Mouse (Mus musculus): Measurements from ENCODE around the gene Cdk20.

The Cdk20 gene

DNA sequence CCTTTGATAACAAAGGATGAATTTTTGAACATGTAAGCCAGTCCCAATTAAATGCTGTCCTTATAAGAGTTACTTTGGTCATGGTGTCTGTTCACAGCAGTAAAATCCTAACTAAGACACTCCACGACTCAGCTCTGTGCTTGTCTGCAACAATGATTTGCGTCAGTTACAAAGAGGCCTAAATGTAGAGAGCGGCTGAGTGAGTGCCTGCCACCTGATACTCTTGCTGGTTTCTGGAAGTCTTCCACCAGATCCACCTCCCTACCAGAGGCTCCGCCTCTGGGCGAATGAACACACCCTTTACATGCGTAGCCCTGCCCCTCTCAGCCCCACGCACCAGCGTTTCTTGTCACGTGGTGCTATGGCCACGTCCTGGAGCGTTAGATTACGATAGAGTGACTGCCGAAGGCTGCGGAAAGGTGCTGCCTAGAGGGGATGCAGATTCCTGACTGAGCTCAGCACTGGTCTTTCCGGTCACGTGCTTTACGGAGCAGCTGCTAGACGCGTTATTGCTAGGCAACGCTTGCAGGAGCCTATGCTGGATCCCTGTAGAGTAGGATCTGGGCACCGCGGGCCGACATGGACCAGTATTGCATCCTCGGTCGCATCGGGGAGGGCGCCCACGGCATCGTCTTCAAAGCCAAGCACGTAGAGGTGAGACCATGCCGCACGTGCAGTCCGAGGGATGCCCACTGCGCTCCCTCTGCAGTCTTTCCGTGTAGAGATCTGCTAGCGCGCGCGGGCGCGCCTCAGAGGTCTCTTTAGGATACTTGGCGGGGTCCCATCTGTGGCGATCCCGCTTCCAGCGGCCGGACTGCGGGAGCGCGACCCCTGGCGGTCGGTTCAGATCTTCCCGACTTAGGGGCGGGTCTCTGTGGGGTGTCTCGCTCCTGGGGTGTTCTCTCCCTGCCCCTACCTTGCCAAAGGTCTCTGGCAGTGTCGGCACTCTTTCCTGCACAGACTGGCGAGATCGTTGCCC, at the start of gene Cdk20:
Cdk20 (plus strand) TSS at position 298 of the 979 bp plus-strand sequence.
- peak; percentile 95 to 98 for DNase-seq (ENCODE audit: low spot score in 2 of 2)

DNA sequence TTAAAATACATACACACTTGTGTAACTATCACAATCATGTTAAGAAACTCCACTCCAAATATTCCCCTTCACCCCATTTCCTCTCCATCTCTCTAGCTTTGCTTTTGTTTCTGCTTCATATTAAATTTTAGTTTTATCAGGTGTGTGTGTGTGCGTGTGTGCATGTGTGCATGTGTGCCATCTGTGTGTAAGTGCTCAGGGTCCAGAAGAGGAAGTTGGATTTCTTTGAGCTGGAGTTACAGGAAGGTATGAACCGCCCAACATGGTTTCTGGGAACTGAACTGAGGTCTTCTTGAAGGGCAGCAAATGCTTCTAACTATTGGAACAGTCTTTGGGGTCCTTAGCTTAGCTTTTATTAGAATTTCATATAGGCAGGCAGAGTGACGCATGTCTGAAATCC, 47.2 kb upstream of the Cdk20 start:
- no peak for DNase-seq (ENCODE audit: low spot score in 2 of 2)

DNA sequence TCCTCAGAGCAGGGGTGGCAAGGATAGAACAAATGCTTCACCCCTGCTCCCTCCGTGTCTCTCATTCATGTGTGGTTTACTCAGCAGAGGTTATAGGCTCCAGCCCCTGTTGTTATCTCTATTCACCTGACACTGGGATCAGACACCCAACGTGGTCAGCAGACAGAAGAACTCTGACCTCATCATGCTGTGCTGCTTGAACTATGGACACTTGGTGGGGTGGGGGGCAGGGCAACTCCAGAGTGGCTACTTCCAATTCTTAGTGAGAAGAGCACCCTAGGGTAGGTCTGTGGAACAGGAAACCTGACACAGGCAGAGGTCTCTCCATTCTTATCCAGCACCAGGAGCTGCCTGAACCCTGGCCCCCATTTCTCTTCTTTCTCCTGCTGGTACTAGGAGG, 46.1 kb upstream of the Cdk20 start:
- DNase-seq (ENCODE audit: low spot score in 2 of 2): no peak

DNA sequence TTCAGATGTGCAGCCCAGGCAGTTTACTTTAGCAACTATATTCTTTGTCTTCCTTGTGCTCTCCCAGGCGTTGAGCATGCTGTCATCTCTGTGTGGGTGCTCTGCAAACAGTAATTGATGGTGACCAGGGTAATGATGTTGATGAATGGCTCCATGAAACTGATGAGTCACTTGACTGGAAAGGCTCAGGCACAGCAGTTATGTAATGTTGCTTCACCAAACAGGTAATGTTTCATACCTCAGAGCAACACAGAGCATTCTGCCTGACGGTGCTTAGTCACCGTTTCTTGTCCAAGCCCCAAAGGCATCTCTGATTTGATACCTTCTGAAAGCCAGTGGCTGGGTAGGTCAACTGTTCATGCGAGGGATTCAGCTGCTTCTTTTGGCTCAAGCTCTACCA, 43.7 kb upstream of the Cdk20 start:
- DNase-seq (ENCODE audit: low spot score in 2 of 2): no peak

DNA sequence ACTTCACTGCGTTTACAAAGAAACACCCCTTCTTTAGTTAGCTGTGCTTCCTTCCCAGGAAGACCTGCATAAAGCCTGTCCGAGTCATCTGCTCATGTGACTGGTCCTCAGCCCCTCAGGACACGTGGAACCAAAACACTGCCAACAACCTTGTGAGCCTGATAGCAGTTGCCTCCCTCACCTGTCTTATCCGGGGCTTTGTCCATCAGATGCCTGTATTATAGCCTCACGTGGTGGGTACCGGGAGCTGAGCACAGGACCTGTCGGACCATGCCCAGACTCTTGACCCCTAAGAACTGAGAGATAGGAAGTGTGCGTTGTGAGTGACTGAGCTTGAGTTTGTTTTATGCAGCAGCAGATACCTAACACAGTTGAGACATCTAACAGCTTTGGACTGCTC, 35.1 kb upstream of the Cdk20 start:
- DNase-seq (ENCODE audit: low spot score in 2 of 2): no peak

- DNase-seq (ENCODE audit: low spot score in 2 of 2): no peak
Observed at GRCm38 (mm10) chr13:64398065-64398464, 34.0 kb upstream of the Cdk20 start.

- DNase-seq (ENCODE audit: low spot score in 2 of 2): no peak
Observed at GRCm38 (mm10) chr13:64399906-64400305, 32.2 kb upstream of the Cdk20 start.

DNA sequence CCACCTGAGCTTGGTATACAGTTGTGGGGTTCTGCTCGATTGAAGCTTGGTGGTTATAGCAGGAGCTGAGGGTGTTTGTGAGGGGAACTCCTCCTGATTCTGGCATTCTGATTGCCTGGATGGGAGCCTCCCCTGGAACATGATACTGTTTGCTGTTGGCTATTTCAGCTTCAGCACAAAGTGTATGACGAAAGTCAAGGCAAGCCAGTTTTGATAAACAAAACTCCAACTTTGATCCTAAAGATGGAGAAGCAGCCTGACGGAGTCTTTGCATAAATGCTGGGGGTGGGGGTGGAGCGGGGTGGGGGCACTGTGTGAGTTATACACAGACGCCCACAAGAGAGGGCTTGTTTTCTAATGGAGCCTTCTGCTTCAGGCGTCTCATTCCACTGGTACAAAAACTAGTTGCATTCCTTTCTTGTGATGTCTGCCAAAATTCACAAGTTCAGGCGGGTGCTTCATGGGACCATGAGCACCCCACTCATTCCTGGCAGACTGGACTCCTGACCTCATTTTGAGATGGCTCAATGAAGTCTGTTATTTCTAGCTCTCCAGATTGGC, 31.2 kb upstream of the Cdk20 start:
- peak; percentile 68 to 75 for DNase-seq (ENCODE audit: low spot score in 2 of 2)

DNA sequence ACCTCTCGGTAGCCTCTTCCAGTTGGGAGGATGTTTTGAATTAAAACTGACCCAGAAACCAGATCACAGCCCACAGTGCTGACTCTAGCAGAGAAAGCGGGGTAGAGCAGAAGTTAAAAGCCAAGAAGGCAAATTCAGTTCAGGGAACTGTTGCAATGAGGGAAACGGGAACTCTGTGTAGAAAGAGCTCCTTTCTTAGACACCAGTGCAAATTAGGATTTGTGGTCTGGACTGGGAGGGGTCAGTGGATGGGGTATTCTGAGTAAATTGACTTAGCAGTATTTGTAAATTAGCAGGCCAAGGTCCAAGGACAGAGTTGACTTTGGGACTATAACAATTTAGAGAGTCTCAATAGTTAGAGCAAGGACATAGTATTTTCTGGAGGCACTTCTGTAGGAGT, 30.1 kb upstream of the Cdk20 start:
- peak in 1 of 2 experiments; percentile 42 for DNase-seq (ENCODE audit: low spot score in 2 of 2)

DNA sequence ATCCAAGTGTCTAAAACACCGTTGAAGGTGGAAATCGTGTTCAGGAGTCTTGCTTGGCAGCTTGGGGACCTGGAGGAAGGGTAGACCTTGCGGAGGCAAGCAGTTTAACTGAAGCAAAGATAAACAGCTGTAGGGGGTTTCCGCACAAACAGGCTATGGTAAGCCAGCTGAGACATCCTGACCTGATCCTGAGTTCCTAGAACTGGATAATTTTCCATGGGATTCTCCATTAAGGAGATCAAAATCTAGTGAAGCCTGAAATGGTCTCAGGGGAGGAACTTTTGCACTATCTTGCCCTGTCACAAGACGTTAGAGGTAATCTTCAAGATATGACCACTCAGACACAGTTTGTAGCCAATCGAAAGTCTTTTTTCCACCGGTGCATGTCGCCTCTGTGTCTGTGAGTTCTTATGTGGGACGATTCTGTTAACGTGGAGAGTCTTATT, 29.6 kb upstream of the Cdk20 start:
- no peak for DNase-seq (ENCODE audit: low spot score in 2 of 2)

DNA sequence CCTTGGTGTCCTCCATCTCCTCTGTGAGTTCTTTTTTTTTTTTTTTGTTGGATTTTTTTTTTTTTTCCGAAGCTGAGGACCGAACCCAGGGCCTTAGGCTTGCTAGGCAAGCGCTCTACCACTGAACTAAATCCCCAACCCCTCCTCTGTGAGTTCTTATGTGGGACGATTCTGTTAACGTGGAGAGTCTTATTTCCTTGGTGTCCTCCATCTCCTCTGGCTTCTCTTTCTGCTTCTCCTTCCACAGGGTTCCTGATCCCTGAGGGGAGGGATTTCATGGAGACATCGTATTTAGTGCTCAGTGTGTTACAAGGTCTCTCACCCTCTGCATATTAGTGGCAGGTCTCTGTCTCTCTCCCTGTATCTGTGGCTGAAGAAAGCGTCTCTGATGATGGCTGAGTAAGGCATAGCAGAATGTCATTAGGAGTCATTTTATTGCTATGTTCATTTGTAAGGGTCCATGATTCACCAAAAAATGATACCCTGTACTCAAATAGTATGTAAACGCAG, 29.1 kb upstream of the Cdk20 start:
- no peak for DNase-seq (ENCODE audit: low spot score in 2 of 2)

- peak in 1 of 2 experiments; percentile 34 for DNase-seq (ENCODE audit: low spot score in 2 of 2)
Observed at GRCm38 (mm10) chr13:64403519-64403918, 28.6 kb upstream of the Cdk20 start.

DNA sequence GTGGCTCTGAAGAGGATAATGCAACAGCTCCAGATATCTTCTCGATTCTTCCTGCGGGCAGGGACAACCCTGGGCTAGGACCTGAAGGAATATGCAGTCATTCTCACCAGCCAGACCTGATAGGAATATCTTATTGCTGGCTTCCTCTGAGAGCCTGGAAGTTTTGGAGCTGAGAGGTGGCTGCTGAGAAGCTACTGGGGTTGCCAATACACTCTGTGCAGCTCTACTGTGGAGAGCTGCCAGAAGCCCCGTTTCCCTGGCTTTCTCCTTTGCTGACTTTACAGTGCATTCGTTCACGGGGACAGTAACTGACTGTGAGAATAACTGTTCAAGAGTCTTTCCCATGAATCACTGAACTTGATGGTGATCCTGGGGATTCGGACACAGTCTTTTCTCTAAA, 26.6 kb upstream of the Cdk20 start:
- no peak for DNase-seq (ENCODE audit: low spot score in 2 of 2)

GRCm38 (mm10) chr13:64407992-64408391, 24.1 kb upstream of the Cdk20 start:
- DNase-seq (ENCODE audit: low spot score in 2 of 2): no peak

GRCm38 (mm10) chr13:64410604-64411003, 21.5 kb upstream of the Cdk20 start:
- no peak for DNase-seq (ENCODE audit: low spot score in 2 of 2)

GRCm38 (mm10) chr13:64411282-64411681, 20.8 kb upstream of the Cdk20 start:
- no peak for DNase-seq (ENCODE audit: low spot score in 2 of 2)

DNA sequence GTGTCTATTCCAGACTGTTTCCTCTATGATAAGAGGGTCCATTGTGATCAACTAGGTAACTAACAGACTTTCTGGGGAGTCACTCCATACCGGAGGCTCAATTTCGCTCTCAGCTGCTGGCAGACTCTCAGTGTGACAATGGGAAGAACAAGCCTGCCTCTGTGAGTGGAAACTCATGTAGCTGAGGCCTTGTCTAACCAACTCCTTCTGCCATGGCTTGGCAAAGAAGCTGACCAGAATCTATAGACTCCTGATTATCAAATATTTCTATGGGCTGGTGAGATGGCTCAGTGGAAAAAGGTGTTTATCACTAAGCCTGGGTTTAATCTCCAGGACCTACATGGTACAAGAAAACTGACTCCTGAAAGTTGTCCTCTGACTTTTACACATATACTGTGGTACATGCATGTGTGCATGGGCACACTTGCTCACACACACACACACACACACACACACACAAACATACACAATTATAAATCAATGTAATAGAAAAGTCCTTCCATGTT, 19.3 kb upstream of the Cdk20 start:
- no peak for DNase-seq (ENCODE audit: low spot score in 2 of 2)

- no peak for DNase-seq (ENCODE audit: low spot score in 2 of 2)
Observed at GRCm38 (mm10) chr13:64415659-64416058, 16.5 kb upstream of the Cdk20 start.

DNA sequence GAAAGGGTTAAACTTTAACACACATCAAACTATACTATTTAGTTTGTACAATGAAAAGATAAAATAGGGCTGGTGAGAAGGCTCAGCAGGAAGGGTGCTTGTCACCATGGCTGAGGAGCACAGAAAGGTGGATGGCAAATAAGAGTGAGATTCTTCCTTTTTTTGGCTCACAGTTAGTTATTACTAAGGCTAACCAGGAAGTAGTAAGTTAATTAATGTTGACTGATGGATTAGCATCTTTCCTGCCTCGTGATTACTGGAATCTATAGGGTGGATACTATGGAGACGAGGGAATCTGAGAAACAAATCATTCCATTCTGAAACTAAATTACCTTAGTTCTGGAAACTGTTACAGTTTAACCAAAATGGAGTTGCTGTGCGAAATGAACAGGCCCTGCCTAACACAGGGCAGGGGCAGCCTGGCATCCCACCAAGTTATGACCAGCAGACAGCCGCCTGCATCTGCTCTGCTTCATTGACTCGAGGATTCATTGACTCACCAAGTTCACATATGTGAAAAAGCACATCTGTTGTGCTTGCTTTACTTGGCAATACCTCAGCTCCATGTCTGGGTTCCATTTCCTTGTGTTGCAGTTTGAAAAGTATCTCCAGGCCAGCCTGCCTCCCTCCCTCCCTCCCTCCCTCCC, 15.0 kb upstream of the Cdk20 start:
- DNase-seq (ENCODE audit: low spot score in 2 of 2): peak; percentile 34 to 41

- DNase-seq (ENCODE audit: low spot score in 2 of 2): no peak
Observed at GRCm38 (mm10) chr13:64420847-64421246, 11.3 kb upstream of the Cdk20 start.

GRCm38 (mm10) chr13:64421386-64421785, 10.7 kb upstream of the Cdk20 start:
- no peak for DNase-seq (ENCODE audit: low spot score in 2 of 2)

- DNase-seq (ENCODE audit: low spot score in 2 of 2): no peak
Observed at GRCm38 (mm10) chr13:64421952-64422606, 10.0 kb upstream of the Cdk20 start.

All from heart, adult 9 months (tissue).